In the genomic region with DNA sequence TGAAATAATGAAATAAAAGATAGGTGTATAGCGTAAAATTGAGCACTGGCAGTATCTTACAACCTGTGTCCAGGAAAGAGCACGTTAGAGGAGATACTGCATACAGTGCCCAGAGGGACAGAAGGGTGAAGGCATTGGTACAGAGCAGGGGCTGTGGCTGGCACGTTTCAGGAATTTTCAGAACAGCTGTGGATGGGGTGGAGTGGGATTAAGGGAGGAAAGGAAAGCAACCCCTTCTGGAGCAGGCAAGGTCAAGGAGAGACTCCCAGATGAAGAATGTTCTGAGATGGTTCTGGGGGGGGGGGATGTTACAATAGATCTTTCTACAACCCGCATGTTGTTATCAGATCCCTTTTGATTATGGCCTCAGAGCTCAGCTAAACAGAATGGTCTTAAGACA, we compare ENCODE assay signal across 35 mouse cellular contexts.
"Had no signal": no experiment of that assay in that cellular context is flagged by ENCODE, and none has a peak within 500 bp of the region (broad histone marks: within the 10 kb centered on the region; RNA-seq: fewer than 3 reads in every experiment).

No protein-coding gene starts in this region.

- DNase-seq: heart, postnatal 10 days; heart, postnatal 14 days; heart, postnatal 36 days; heart, postnatal 4 days; kidney, adult 11 months; kidney, adult 18-20 months; kidney, adult 2 months; kidney, adult 8-10 months; kidney, adult 9 months; kidney, postnatal 10 days; kidney, postnatal 14 days; kidney, postnatal 25 days; kidney, postnatal 36 days; kidney, postnatal 4 days; layer of hippocampus, adult 9-11 months; layer of hippocampus, postnatal 36 days had no signal

- H3K36me3 ChIP-seq: heart, embryonic 10.5 days; heart, embryonic 12.5 days; heart, embryonic 13.5 days; heart, embryonic 15.5 days; hindbrain, embryonic 12.5 days; hindbrain, embryonic 13.5 days; hindbrain, embryonic 15.5 days; intestine, embryonic 15.5 days had no signal

- H3K4me1 ChIP-seq: heart, embryonic 10.5 days; heart, embryonic 12.5 days; heart, embryonic 13.5 days; heart, embryonic 15.5 days; hindbrain, embryonic 10.5 days; hindbrain, embryonic 12.5 days; hindbrain, embryonic 13.5 days; hindbrain, embryonic 15.5 days; intestine, embryonic 15.5 days; kidney, embryonic 15.5 days had no signal

- H3K9ac ChIP-seq: heart, embryonic 12.5 days; heart, embryonic 13.5 days; heart, embryonic 15.5 days; hindbrain, embryonic 12.5 days; hindbrain, embryonic 13.5 days; hindbrain, embryonic 14.5 days; hindbrain, embryonic 15.5 days; intestine, embryonic 15.5 days; kidney, embryonic 15.5 days had no signal

- ATAC-seq: hindbrain, embryonic 16.5 days; hindbrain, postnatal 0 days; inflammation-experienced regulatory T-cells, adult 6 months; intestine, embryonic 15.5 days; intestine, embryonic 16.5 days; intestine, postnatal 0 days had no signal

- H3K27ac ChIP-seq: heart, embryonic 10.5 days; heart, embryonic 13.5 days; heart, embryonic 15.5 days; hindbrain, embryonic 10.5 days; hindbrain, embryonic 12.5 days; hindbrain, embryonic 13.5 days; hindbrain, embryonic 14.5 days; hindbrain, embryonic 15.5 days; hindbrain, postnatal 0 days; intestine, embryonic 15.5 days; kidney, embryonic 15.5 days; kidney, postnatal 0 days; layer of hippocampus, adult 2 months had no signal

- H3K9me3 ChIP-seq: heart, embryonic 10.5 days; heart, embryonic 12.5 days; heart, embryonic 13.5 days; heart, embryonic 15.5 days; hindbrain, embryonic 10.5 days; hindbrain, embryonic 13.5 days; hindbrain, embryonic 15.5 days; intestine, embryonic 15.5 days; kidney, embryonic 15.5 days had no signal

- H3K4me3 ChIP-seq: heart, embryonic 10.5 days; heart, embryonic 12.5 days; heart, embryonic 13.5 days; heart, embryonic 15.5 days; hindbrain, embryonic 10.5 days; hindbrain, embryonic 12.5 days; hindbrain, embryonic 13.5 days; hindbrain, embryonic 15.5 days; intestine, embryonic 15.5 days; kidney, embryonic 15.5 days; layer of hippocampus, adult 2 months had no signal

- H3K27me3 ChIP-seq: heart, embryonic 12.5 days; heart, embryonic 13.5 days; heart, embryonic 15.5 days; hindbrain, embryonic 12.5 days; hindbrain, embryonic 13.5 days; hindbrain, embryonic 15.5 days; intestine, embryonic 15.5 days; kidney, embryonic 15.5 days had no signal

- H3K4me2 ChIP-seq: heart, embryonic 11.5 days; heart, embryonic 12.5 days; heart, embryonic 13.5 days; heart, embryonic 15.5 days; hindbrain, embryonic 12.5 days; hindbrain, embryonic 13.5 days; hindbrain, embryonic 14.5 days; hindbrain, embryonic 15.5 days; intestine, embryonic 15.5 days; kidney, embryonic 15.5 days had no signal
